Mouse (Mus musculus) forebrain, embryonic 12.5 days (tissue): ENCODE results near the gene Pard6a. TPM values are rescaled to one million over a fixed set of nuclear protein-coding genes. Genes with fewer than 3 reads are reported as not detected.

Experiments
- ATAC-seq: fragments of 200-750 bp; cut with Nextera tagmentation; 2 replicates; pipeline ENCODE4 v1.8.0; 2017; ENCODE audit warnings: moderate TSS enrichment; ENCODE audit not compliant: low FRiP score
- H3K27ac ChIP-seq: fragments of 300-500 bp; sonication (generic); 2 replicates; pipeline ENCODE4 v1.5.1; 2016; ENCODE audit warnings: mild to moderate bottlenecking
- H3K27me3 ChIP-seq: fragments of 300-500 bp; sonication (generic); 2 replicates; pipeline ENCODE4 v1.6.1; 2016; ENCODE audit warnings: mild to moderate bottlenecking
- H3K36me3 ChIP-seq: fragments of 300-500 bp; sonication (generic); replicated peaks from 2 replicates; pipeline ENCODE4 v1.6.1; 2016; ENCODE audit warnings: mild to moderate bottlenecking
- H3K4me1 ChIP-seq: fragments of 300-500 bp; sonication (generic); 2 replicates; pipeline ENCODE4 v1.6.1; 2016
- H3K4me2 ChIP-seq: fragments of 300-500 bp; sonication (generic); 2 replicates; pipeline ENCODE4 v1.6.1; 2016; ENCODE audit warnings: mild to moderate bottlenecking, moderate library complexity
- H3K4me3 ChIP-seq: fragments of 300-500 bp; sonication (generic); replicated peaks from 2 replicates; pipeline ENCODE4 v1.5.1; 2016; ENCODE audit warnings: mild to moderate bottlenecking
- H3K9ac ChIP-seq: fragments of 300-500 bp; sonication (generic); 2 replicates; pipeline ENCODE4 v1.6.1; 2016; ENCODE audit warnings: mild to moderate bottlenecking
- H3K9me3 ChIP-seq: fragments of 300-500 bp; sonication (generic); 2 replicates; pipeline ENCODE4 v1.6.1; 2016
- WGBS: fragments of 180-500 bp; shearing (Covaris S2); methylation state at CpG from one replicate; pipeline ENCODE4 v1.1.7; 2016; 5-methylcytosine and 5-hydroxymethylcytosine counted together
- polyA plus RNA-seq: library from polyadenylated mRNA; unstranded; fragments of >200 nt; fragmentation: Nextera tagmentation; extraction: Ambion mirVana; gene quantifications from 2 replicates; pipeline ENCODE4 v1.2.1, GENCODE M21; 2016

Pard6a gene
- polyA plus RNA-seq, result 28.9 and 32.5 TPM in 2 replicates

- H3K27me3 ChIP-seq, result no peaks in the 10 kb centered on the region
- H3K9ac ChIP-seq, result peak within 1 kb of the TSS; percentile 70
- H3K4me3 ChIP-seq, result peak within 1 kb of the TSS; percentile 66
- H3K36me3 ChIP-seq, result peaks cover 49% of the 10 kb centered on the region
- H3K4me2 ChIP-seq, result peak within 1 kb of the TSS; percentile 95
- peaks cover 26% of the 10 kb centered on the region for H3K4me1 ChIP-seq
- peak; percentile 86 for ATAC-seq
- H3K27ac ChIP-seq, result peak within 1 kb of the TSS; percentile 90
- under 1% methylated on average over 60 of the region's 60 CpGs for WGBS
- no peaks in the 10 kb centered on the region for H3K9me3 ChIP-seq
Observed at GRCm38 (mm10) chr8:105700966-105701824, at the start of gene Pard6a, which contains the start of gene Acd. Pard6a (plus strand) TSS chr8:105701148. Acd (minus strand) TSS chr8:105701102.

- Histone ChIP-seq H3K4me2 (no peak overlapping the region), H3K9me3 (no peaks in the 10 kb centered on the region), H3K27ac (no peak overlapping the region), H3K36me3 (peaks cover 22% of the 10 kb centered on the region), H3K9ac (no peak overlapping the region), H3K4me3 (no peak overlapping the region), H3K4me1 (no peaks in the 10 kb centered on the region), H3K27me3 (no peaks in the 10 kb centered on the region)
- ATAC-seq, result no peak
Observed at GRCm38 (mm10) chr8:105657641-105658040, 43.3 kb upstream of the Pard6a start.

GRCm38 (mm10) chr8:105661167-105661566, 39.8 kb upstream of the Pard6a start:
- Histone ChIP-seq H3K27ac (no peak overlapping the region), H3K27me3 (no peaks in the 10 kb centered on the region), H3K9ac (no peak overlapping the region), H3K4me2 (no peak overlapping the region), H3K4me1 (no peaks in the 10 kb centered on the region), H3K36me3 (peaks cover 27% of the 10 kb centered on the region), H3K4me3 (no peak overlapping the region), H3K9me3 (no peaks in the 10 kb centered on the region)
- no peak for ATAC-seq
- WGBS, result 81% methylated on average over 3 of the region's 3 CpGs

GRCm38 (mm10) chr8:105677891-105678290, 23.1 kb upstream of the Pard6a start:
- H3K9me3 ChIP-seq, result no peaks in the 10 kb centered on the region
- ATAC-seq, result no peak
- WGBS, result 85% methylated on average over 1 of the region's 1 CpGs
- no peak overlapping the region for H3K27ac ChIP-seq
- no peak overlapping the region for H3K4me3 ChIP-seq
- no peak overlapping the region for H3K9ac ChIP-seq
- no peaks in the 10 kb centered on the region for H3K27me3 ChIP-seq
- H3K36me3 ChIP-seq, result peaks cover 95% of the 10 kb centered on the region
- H3K4me1 ChIP-seq, result no peaks in the 10 kb centered on the region
- H3K4me2 ChIP-seq, result no peak overlapping the region

- Histone ChIP-seq H3K4me1 (no peaks in the 10 kb centered on the region), H3K27ac (no peak overlapping the region), H3K27me3 (no peaks in the 10 kb centered on the region), H3K9me3 (no peaks in the 10 kb centered on the region), H3K9ac (no peak overlapping the region), H3K36me3 (peaks cover 41% of the 10 kb centered on the region), H3K4me2 (no peak overlapping the region), H3K4me3 (no peak overlapping the region)
- WGBS, result 83% methylated on average over 7 of the region's 7 CpGs
- no peak for ATAC-seq
Observed at GRCm38 (mm10) chr8:105685325-105685724, 15.6 kb upstream of the Pard6a start.

DNA sequence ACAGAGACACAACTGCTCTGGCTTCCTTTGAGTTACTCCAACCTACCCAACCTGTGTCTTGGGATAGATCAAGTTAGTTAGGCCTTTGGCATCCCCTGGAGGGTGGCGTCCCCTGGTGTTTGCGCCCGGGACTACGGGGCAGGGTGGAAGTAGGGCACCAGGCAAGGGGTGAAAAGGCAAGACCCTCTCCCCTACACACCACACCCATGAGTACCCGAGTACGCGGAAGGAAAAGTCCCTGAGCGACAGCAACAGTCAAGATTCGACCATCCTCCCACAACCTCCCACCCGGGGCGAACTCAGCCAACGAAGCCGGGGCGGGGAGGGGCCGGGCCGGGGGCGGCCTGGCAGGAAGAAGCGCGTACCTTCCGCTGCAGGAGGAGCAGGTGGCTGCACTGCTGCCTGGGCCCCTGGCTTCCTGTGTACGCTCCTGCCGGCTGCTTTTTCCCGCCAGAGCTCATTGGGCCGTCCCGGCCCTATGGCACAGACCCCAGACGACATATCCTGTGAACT, 15.1 kb upstream of the Pard6a start, which contains the start of gene Carmil2:
TSS of gene Carmil2 (plus strand) at position 479 of the 513 bp plus-strand sequence.
- no peak within 1 kb of the TSS for H3K4me3 ChIP-seq
- H3K27ac ChIP-seq, result no peak within 1 kb of the TSS
- H3K4me1 ChIP-seq, result no peaks in the 10 kb centered on the region
- 11% methylated on average over 26 of the region's 26 CpGs for WGBS
- H3K36me3 ChIP-seq, result peaks cover 35% of the 10 kb centered on the region
- H3K9ac ChIP-seq, result no peak within 1 kb of the TSS
- no peaks in the 10 kb centered on the region for H3K27me3 ChIP-seq
- no peaks in the 10 kb centered on the region for H3K9me3 ChIP-seq
- ATAC-seq, result no peak
- peak within 1 kb of the TSS; percentile 13; the same call in 1 of the 2 replicates for H3K4me2 ChIP-seq

DNA sequence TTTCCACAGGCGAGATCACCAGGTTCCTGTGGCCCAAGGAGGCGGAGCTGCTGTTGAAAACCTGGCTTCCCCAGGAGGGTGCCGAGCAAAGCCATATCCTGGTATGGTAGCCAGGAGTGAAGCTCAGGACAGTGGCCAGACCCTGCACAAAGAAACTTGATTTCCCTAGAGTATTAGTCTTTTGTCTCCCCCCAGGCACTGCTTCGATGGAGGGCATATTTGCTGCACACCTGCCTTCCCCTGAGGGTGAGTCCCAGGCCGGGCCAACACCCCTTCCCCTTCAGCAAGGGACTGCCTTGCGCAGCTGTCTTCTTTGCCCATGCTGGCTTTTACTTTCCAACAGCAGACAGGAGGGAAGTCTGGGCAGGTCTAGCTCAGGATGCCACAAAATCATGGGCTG, 14.4 kb upstream of the Pard6a start:
- no peaks in the 10 kb centered on the region for H3K27me3 ChIP-seq
- no peaks in the 10 kb centered on the region for H3K9me3 ChIP-seq
- no peak overlapping the region for H3K9ac ChIP-seq
- H3K27ac ChIP-seq, result no peak overlapping the region
- 67% methylated on average over 6 of the region's 6 CpGs for WGBS
- no peaks in the 10 kb centered on the region for H3K4me1 ChIP-seq
- H3K4me3 ChIP-seq, result no peak overlapping the region
- no peak for ATAC-seq
- no peak overlapping the region for H3K4me2 ChIP-seq
- H3K36me3 ChIP-seq, result peaks cover 28% of the 10 kb centered on the region

DNA sequence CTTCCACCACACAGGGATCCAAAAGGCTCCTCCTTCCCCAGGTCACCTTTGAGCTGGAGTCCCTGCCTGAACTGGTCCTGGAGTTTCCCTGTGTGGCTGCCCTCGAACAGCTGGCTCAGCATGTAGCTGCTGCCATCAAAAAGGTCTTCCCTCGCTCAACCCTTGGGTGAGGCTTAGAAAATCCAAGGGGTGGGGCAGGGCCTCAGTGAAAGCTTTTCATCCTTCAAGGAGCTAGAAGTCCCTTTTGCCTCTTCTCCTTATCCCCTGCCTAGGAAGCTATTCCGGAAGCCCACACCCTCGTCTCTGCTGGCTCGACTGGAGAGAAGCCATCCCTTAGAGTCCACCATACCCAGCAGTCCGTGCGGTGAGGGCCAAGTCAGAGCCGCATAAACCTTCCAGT, 13.4 kb upstream of the Pard6a start:
- Histone ChIP-seq H3K9ac (no peak overlapping the region), H3K4me2 (no peak overlapping the region), H3K4me3 (no peak overlapping the region), H3K36me3 (peaks cover 19% of the 10 kb centered on the region), H3K27ac (no peak overlapping the region), H3K4me1 (no peaks in the 10 kb centered on the region), H3K9me3 (no peaks in the 10 kb centered on the region), H3K27me3 (no peaks in the 10 kb centered on the region)
- 62% methylated on average over 8 of the region's 8 CpGs for WGBS
- ATAC-seq, result no peak

DNA sequence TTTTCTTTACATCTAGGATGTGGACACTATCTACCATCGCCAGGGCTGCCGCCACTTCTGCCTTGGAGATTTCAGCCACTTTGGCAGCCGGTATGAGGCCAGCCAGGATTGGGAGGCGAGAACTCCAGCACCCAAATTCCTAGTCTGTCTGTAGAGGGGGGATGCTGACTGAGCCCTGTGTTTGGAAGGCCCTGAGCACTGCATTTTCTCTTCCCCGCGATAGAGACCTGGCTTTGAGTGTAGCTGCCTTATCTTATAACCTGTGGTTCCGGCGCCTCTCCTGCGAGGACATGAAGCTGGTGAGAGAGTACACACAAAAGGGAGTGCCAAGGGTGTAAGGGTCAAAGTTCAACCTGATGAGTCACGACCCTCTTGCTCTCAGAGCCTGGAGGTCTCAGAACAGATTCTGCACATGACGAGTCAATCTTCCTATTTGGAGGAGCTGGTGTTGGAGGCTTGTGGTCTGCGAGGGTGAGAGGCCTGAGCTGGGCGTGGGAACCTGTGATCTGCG, 12.7 kb upstream of the Pard6a start:
- H3K4me2 ChIP-seq, result no peak overlapping the region
- WGBS, result 78% methylated on average over 14 of the region's 14 CpGs
- peaks cover 11% of the 10 kb centered on the region for H3K36me3 ChIP-seq
- ATAC-seq, result no peak
- no peak overlapping the region for H3K4me3 ChIP-seq
- H3K9ac ChIP-seq, result no peak overlapping the region
- no peaks in the 10 kb centered on the region for H3K9me3 ChIP-seq
- H3K27ac ChIP-seq, result no peak overlapping the region
- no peaks in the 10 kb centered on the region for H3K27me3 ChIP-seq
- no peaks in the 10 kb centered on the region for H3K4me1 ChIP-seq

- WGBS, result 65% methylated on average over 35 of the region's 35 CpGs
- no peaks in the 10 kb centered on the region for H3K36me3 ChIP-seq
- no peak for ATAC-seq
- H3K9me3 ChIP-seq, result no peaks in the 10 kb centered on the region
- H3K4me3 ChIP-seq, result no peak overlapping the region
- no peak overlapping the region for H3K9ac ChIP-seq
- H3K4me1 ChIP-seq, result peaks cover 8% of the 10 kb centered on the region
- no peak overlapping the region for H3K4me2 ChIP-seq
- peaks cover 3% of the 10 kb centered on the region for H3K27me3 ChIP-seq
- no peak overlapping the region for H3K27ac ChIP-seq
Observed at GRCm38 (mm10) chr8:105689256-105689982, 11.5 kb upstream of the Pard6a start.

- no peak overlapping the region for H3K4me2 ChIP-seq
- no peak overlapping the region for H3K27ac ChIP-seq
- H3K9ac ChIP-seq, result no peak overlapping the region
- H3K27me3 ChIP-seq, result peaks cover 9% of the 10 kb centered on the region
- no peaks in the 10 kb centered on the region for H3K9me3 ChIP-seq
- ATAC-seq, result no peak
- H3K4me1 ChIP-seq, result peaks cover 14% of the 10 kb centered on the region
- WGBS, result 84% methylated on average over 9 of the region's 9 CpGs
- H3K36me3 ChIP-seq, result no peaks in the 10 kb centered on the region
- H3K4me3 ChIP-seq, result no peak overlapping the region
Observed at GRCm38 (mm10) chr8:105689983-105690360, 11.0 kb upstream of the Pard6a start.

DNA sequence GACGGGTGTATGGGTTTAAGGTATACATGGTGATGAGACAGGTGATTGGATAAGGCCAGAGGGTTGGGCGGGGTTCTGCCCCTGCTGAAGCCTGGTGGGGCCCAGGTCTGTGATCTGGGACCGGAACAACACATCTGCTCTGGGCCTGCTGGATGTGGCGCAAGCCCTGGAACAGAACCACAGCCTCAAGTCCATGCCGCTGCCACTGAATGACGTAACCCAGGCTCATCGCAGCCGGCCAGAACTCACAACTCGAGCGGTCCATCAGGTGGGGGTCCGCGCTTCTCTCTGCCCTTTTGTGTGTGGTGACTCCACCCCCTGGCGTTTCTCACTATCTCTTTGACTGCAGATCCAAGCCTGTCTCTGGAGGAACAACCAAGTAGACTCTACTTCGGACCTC, 10.0 kb upstream of the Pard6a start:
- WGBS, result 82% methylated on average over 14 of the region's 14 CpGs
- Histone ChIP-seq H3K27ac (no peak overlapping the region), H3K4me1 (peaks cover 19% of the 10 kb centered on the region), H3K27me3 (peaks cover 14% of the 10 kb centered on the region), H3K9me3 (no peaks in the 10 kb centered on the region), H3K4me3 (no peak overlapping the region), H3K4me2 (no peak overlapping the region), H3K36me3 (no peaks in the 10 kb centered on the region), H3K9ac (no peak overlapping the region)
- no peak for ATAC-seq
